Mouse (Mus musculus): ENCODE results near the gene Evi5.

Evi5 gene

DNA sequence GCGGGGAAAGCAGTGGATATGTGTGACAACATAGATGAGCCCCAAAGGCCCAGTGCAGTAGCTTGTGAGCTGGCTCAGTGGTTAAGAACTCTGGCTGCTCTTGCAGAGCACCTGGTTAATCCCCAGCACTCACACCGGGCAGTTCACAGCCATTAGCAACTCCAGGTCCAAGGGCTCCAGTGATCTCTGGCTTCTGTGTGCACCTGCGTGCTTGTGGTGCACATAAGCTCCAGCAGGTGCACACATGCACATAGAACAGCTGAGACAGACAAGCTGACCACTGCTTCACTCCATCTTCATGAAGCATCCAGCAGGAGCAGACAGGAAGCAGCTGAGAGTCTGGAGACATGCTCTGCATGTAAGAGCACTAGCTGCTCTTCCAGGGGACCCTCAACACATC is 136.6 kb downstream of the Evi5 start:
- DNase-seq = no peak

DNA sequence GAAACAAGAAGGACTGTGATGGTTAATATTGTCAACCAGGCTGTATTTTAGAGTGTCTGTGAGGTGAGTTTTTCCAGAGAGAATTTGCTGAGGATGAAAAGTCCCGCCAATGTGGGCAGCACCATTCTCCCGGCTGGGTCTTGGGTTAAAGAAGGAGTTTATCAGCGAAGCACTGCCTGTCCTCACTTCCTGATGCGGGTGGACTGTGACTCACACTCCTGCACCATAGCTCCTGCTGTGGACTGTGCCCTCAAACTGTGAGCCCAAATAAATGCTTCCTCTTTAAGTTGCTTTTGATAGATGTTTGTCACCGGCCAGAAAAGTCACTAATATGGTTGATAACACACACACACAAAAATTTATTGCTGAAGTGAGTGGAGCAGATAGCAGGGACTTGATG is 138.7 kb downstream of the Evi5 start:
- DNase-seq = no peak

DNA sequence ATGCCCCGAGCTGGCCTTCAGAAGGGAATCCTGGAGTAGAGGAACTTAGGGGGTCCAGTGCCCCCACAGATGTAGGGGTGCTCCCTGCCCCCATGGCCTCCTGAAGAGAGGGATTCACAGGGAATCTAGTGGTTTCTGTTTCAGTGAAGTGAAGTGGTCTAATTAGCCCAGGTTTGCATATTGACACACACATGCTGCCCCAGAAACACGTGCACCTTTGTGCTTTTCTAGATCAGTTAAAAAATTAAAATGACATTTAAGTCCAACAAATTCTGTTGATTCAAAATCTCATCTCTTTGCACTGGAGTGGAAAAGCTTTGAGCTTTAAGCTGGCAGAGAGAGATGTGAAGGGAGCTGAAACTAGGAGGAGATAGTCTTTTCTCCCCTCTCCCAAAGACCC is 143.1 kb downstream of the Evi5 start:
- no peak for DNase-seq

DNA sequence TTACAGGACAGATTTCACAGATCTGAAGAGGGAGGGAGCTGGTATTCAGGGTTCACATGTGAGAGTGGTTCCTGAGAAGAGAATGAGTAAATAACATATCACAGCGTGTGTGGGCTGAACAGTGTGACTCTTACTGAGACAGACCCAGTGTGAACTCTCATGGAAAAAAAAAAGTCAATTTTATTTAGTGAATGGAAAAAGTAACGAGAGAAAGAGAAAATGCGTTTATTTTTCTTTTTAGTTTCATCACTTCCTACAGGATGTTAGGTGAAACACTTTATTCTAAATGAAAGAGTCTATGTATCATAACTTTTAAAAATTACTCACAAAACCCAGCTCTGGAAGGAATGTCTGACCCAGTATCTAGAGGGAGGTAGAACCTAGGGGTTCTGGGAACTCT is 143.5 kb downstream of the Evi5 start:
- no peak for DNase-seq

DNA sequence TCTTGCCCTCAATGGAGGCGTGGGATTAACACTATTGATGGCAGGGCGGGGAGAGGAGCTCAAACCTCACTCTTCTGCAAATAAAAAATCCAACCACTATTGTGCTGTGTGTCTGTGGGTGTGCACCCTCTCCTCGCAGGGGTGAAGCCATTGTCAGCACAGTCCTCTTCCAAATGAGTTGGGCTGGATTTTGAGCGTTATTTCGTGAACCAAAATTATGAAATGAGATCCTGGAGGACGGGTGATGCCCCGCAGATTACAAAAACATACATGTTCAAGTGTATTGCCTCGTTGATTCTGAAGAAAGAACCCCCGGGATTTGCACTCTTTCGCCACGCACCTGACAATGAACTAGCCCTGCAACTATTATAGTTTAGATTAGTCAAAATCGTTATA is 147.9 kb downstream of the Evi5 start:
- no peak for DNase-seq

DNA sequence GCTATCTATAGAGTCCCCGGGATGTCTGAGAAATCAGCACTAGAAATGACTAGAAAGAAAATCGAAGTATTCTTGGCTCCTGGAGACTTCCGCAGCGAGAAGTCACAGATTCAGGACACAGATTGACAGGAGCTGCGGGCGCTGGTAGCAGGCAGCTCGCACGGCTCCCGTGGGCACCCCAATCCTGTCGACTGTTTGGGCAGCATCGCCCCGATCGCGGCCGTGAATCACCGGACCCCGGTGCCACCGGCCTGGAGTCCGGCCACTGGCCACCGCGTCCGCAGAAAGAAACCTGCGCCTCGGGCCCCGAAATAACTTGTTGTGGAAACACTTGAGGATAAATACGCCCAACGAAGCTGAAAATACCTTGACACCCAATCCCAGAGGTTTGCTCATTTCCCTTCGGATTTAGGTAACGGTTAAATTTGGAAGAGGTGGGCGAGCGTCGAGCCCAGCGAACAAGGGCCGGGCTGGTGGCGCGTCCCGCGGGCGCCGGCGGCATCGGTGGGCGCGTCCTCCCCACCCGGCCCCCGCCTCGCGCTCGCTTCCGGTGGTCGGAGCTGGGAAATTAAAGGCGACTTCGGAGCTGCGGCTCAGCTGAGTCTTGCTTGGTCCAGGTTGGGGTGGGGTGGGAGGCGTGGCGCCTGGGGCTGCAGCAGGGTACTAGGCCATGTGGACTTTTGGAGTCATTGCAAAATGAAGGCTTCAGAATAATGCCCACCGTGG is 148.5 kb downstream of the Evi5 start:
- DNase-seq = no peak

DNA sequence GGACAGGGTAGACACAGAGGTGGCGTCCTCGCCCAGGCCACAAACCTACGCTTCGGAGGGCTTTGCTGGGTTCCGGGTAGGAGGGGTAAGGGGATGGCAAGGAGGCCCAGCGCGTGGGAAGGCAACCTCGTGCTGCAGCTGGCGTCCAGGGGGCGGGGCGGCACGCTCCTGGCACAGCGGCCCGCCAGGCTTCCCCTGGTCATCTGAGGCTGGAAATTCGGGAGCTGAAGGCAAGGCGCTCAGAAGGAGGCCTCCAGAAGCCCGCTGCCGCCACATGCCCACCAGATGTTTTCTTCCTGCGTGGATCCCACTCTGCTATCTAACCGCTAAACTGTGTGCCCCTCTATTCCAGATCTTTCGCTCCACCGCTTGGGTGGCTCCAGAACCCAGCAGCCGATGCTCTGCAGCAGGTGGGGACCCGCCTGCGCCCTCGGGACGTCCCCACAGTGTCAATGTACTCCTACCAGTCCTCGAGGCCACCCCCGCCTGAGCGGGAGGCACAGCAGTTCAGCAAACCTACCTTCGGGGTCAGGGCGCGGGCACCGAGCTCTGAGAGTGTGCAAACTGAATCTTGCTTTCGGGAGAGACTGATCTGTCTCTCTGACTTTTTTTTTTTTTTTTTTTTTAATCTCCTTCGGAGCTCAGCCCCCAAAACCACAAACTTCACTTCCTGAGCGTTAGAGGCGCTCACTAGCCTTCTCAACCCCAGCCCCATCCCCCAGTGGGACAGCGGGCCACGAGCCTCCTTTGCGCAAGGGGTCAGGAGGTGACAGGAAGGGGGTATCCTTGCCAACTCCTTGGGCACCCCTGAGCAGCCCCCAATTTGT is 149.3 kb downstream of the Evi5 start, which contains the start of gene Gfi1:
TSS of gene Gfi1 (minus strand) at position 602 of the 827 bp plus-strand sequence.
- DNase-seq = no peak

DNA sequence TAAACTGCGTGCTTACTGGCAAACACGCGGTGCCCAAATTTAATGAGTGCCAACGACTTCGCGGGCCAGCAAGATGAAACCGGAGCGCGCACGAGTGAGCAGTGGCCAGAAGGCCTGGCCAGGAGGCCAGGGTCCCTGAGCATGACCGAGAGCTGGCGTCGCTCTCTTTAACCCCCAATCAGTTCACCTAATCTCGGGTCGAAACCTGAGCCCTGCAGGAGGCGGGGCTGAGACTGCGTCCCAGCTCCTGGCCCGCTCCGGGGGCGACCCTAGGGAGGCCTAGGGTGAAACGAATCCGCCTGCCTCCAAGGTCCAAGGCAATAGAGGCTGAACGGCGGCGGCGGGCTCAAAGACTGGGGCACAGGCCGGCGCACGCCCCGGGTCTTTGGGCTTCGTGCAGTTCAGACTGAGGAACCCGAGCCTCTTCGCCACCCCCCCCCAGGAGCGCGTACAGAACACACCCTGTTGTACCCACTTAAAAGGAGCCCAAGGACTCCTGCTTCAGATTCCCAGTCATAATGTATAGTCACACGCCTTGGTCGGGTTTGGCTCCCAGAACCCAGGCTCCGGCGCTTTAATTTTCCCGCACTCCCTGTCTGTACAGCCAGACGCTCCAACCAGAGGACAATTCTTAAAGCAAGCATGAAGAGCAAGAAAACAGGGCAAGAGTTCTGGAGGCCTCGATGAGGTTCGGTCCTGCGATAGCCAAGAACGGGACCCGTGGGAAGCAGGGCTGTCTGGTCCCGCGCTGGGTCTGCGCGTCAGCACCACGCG is 150.1 kb downstream of the Evi5 start:
- DNase-seq = no peak

DNA sequence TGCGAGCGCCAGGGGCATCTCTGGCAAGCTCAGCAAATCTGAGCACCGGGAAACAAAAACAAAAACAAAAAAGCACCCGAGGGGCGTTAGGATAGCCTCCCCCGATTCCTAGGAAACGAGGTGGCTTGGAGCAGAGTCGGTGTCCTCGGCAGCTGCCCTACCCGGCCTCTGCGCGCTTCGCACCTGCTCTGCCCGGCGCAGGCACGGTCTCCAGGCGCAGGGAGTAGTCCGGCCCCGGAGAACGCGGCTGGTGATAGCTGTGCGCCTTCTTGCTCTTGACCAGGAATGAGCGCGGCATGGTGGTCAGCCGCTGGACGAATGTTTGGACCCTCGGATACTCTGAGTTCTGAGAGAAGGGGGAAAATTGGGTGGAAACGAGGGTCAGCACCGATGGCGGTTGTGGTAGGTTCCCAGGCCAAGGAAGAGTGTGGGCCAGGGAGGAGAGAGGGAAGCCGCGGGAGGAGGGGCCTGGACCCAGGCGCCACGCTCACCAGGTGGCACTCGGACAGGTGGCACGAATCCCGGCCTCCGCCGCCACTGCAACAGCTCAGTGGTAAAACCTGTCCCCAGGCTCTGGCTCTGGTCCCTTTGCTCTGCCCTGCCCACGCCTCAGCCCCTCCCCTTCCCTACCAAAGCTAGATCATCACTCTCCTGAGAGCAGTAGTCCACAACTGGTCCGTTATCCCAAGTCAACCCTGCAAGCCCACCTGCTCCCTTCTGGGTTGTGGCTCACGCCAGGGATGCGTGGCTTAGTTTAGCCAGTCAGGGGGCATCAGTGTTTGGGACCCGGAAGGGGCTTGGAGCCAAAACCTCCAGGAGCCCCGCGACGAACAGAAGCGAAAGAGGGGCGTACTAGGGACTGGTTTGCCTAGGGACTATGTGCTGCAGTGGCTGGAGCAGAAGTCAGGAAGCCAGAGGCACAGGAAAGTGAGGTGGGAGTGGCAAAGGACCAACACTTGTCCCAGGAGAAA is 151.1 kb downstream of the Evi5 start:
- no peak for DNase-seq

DNA sequence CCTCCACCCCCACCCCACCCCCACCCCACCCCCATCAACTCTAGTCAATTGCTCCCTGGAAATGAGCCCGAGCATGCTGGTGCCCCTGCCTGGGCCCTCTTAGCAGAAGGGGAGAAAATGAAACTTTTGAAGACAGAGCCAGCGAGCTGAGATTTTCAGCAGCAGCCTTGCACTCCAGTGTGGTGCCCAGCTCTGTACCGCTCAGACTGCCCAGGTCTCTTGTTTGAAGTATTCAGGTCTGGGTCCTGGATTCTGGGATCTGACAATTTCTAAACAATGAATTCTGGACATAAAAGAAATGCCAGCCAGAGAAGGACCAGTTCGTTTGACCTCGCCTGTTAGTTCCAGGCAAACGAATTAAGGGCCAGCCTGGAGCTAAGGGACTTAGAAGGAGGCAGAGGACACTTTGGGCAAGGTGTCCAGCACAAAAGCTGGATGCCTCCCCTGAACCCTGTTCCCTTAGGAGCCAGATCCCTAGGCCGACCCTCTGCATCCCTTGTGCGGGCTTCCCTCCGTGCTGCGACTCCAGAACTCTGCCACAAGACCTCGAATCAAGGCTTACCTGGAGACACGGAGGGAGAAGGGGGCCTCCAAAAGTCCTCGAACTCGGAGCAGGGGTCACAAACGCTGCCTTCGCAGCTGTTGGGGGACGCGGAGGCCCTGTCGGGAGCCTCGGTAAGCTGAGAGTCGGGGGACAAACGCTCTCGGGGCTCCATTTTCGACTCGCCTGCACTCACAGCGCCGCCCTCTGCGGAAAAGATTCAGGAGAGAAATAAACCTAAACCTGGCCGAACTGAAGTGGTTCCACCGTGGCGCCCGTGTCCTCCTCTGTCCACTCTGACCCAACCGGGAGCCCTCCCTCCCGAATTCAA is 152.0 kb downstream of the Evi5 start:
- no peak for DNase-seq

DNA sequence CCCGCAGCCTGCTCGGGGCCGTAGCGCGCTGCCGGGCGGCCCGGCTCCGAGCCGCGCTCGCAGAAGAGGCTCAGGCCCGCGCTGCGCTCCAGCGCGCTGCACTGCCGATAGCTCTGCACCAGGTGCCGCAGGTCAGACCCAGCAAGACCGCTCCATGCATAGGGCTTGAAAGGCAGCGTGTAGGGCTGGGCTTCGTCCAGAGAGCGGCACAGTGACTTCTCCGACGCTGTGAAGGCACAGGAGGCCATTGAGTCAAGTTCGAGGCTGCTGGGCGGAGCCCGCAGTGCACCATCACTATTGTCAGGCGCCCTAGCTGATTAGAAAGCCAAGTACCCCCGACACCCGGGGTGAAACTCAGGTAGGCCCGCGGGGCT is 153.3 kb downstream of the Evi5 start:
- DNase-seq = no peak

DNA sequence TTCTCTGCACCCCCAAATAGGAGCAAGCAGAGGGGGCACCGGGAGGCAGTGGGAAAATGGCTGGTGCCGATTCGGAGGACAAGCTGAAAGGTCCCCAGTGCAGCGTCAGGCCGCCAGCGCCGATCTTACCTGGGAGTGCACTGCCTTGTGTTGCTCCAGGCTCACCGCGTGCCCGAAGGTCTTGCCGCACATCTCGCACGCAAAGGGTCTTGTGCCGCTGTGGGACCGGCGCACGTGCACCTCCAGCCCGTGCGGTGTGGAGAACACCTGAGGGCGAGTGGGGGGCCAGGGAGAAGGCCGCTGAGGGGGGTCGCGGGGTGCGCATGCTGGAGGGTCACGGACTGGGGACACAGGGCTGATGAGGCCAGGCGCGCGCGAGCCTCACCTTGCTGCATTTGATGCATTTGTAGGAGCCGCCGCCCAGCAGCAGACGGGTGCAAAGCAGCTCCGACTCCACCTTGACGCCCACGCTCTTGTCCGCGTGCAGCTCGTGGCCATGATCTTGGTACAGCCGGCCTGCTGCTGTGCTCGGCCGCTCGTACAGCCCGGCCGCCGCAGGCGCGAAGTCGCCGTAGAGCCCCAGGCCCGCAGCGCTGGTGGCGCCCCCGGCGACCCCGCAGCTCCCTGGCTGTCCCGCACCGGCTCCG is 153.8 kb downstream of the Evi5 start:
- DNase-seq = no peak

DNA sequence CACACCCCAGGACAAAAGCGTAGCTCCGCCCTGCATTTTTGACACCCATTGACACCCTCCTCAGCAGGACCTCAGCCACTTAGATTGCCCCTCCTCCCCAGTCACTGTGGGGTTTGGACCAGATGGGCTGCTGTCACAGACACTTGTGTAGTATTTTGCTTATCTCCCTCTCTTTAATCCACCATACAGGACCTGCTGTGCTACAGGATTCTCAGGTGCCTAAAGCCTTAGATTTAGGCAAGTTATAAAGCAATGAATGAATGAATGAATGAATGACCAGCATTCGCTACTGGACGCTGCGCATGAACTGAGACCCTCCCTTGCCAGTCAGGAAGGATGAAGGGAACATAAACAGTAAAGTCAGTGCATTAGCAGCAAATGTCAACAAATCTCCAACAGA is 154.4 kb downstream of the Evi5 start:
- DNase-seq = no peak

DNA sequence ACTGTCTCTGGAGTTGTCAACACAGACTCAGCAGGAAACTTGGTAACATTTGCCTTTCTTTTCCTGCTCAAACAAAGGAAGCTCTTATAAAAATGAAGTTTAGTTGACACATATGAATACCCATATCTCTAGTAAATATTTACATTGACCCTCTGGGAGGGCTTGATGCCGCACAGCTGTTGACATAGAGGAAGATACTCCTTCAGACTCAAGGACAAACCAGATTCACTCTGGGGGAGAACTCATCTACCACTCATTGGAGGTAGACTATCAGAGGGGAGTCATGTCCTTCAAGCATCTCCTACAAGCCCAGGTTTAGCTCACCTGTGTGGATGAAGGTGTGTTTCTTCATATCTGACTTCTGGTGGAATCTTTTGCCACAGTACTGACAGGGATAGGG is 155.1 kb downstream of the Evi5 start:
- no peak for DNase-seq

DNA sequence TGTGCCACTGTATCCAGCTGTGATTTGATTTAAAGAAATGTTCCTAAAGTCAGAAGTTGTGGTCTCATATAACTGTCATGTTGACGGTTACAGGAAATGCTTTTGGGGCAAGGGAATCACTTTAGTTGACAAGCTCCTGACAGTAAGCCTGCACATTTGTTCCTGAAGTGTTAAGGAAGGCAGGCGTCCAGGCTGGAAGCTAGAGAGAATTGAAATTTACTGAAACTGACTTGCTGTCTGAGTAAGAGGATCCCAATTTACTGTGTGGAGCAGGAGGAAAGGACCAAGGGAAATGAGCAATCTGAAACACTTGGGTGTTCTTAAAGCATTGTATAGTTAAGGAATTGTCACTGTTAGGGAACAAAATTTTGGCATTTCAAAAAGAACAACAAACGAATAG is 155.7 kb downstream of the Evi5 start:
- no peak for DNase-seq

DNA sequence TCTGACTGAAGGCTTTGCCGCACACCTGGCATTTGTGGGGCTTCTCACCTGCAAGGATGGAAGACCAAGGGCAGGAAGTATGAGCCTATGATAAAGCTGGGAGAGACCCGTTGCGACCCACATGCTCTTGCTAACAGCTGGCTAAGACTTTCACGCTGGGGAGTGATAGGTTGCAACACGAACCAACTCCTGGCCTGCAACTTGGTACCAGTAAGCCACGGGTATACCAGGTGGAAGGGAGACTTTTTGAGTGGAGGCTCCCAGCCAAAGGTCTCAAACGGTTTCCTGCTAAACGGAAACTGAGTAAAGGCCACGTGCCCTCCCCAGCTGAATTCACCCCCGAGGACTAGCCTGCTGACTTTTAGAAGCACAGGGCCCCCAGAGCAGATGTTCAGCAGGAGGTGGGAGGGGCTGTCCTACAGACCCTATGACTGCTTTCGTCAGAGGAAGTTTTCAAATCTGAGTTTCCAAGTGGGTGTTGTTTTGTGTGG is 157.0 kb downstream of the Evi5 start:
- no peak for DNase-seq

DNA sequence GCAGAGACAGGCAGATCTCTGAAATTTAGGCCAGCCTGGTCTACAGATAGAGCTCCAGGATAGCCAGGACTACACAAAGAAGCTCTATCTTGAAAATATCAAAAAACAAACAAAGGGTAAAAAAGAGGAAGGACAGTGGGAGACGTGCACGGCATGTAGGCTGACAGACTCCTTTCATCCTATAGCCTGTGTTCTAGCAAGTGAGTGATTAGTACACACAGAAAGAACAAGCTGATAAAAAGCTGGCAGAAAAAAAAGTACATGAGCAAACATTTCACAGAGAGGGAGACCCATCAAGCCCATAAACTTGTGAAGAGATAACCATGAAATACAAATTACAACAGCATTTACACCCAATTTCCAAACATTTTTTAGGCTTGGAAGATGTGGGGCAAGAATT is 163.2 kb downstream of the Evi5 start:
- DNase-seq = no peak

DNA sequence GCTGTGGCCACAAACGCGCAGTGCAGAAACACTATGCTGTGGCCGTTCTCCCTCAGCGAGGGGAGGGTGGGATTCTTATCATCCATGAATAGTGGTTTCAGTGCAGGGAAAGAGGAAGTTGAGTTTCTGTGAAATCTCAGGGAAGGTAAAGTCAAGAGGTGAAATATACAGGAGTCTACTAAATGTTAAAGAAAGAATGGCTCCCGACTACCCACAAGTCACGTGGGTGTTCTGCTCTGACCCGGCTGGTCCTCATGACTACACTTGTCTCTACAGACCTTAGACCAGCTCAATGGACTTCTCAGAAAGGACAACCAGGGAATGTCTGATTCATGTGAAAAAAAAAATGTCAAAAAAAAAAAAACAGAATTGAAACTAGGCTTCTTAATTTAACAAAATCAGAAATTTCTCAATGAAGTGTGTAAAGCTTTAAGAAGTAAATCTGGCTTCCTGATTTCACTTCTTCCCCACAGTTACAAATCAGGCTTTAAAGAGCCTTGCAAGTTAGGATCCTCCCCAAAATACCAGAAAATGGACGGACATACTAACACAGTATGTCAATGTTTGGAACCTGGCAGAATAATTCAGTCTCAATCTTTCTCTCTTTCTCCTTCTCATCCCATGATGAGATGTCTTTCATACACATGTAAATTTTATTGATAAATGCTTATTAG is 166.6 kb downstream of the Evi5 start:
- no peak for DNase-seq

DNA sequence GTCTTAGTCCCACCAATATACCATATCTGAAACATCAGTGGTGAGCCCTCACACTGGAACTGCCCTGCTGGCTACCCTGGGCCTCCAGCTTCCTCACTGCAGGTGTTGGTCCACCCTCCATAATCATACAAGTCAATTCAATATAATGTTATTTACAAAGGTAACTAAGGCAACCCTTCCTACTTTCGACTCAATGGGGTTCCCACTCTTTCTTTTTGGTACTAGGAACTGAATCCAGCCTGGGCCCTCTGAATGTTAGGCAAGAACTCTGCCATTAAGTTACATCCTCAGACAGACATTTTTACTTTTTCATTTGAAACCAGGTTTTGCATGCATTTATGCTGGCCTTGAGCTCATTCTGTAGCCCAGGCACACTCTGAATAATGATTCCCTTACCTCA is 168.6 kb downstream of the Evi5 start:
- DNase-seq = no peak

DNA sequence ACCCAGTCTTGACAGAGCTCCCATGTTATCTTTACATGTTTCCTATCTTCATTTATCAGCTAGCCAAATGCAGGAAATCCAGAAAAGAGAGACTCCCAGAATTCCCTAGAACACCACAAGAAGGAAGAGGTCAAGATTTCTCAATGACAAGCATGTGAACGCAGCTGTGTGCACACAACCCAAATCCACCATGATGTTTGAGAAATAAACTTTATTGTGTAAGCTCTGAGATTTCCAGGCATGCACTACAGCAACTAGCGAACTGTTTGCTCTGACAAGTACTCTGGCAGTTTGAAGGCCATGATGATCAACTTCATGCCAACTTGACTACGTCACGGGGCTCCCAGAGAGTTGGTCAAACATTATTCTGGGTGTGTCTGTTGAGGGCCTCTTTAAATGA is 169.2 kb downstream of the Evi5 start:
- no peak for DNase-seq

All from cerebellum, postnatal 36 days (tissue).